Mouse (Mus musculus) embryonic facial prominence, embryonic 13.5 days (tissue): ENCODE data around the gene Crispld2. TPM values are rescaled to one million over a fixed set of nuclear protein-coding genes. Genes with fewer than 3 reads are reported as not detected.

Source experiments
- ATAC-seq: fragments of 200-750 bp; cut with Nextera tagmentation; 2 replicates; pipeline ENCODE4 v1.8.0; 2017; ENCODE audit warnings: low read depth; ENCODE audit not compliant: insufficient number of reproducible peaks, insufficient read depth, low FRiP score, low TSS enrichment
- H3K27ac ChIP-seq: fragments of 300-500 bp; sonication (generic); 2 replicates; pipeline ENCODE4 v1.5.1; 2015; ENCODE audit warnings: moderate library complexity, mild to moderate bottlenecking, inconsistent platforms
- H3K27me3 ChIP-seq: fragments of 300-500 bp; sonication (generic); 2 replicates; pipeline ENCODE4 v1.6.1; 2015; ENCODE audit warnings: mild to moderate bottlenecking, inconsistent platforms
- H3K36me3 ChIP-seq: fragments of 300-500 bp; sonication (generic); 2 replicates; pipeline ENCODE4 v1.6.1; 2015; ENCODE audit warnings: mild to moderate bottlenecking, inconsistent platforms
- H3K4me1 ChIP-seq: fragments of 300-500 bp; sonication (generic); 2 replicates; pipeline ENCODE4 v1.6.1; 2015; ENCODE audit warnings: inconsistent platforms
- H3K4me2 ChIP-seq: fragments of 300-500 bp; sonication (generic); 2 replicates; pipeline ENCODE4 v1.6.1; 2015; ENCODE audit warnings: moderate library complexity, mild to moderate bottlenecking, inconsistent platforms
- H3K4me3 ChIP-seq: fragments of 300-500 bp; sonication (generic); 2 replicates; pipeline ENCODE4 v1.5.1; 2015; ENCODE audit warnings: mild to moderate bottlenecking, inconsistent platforms
- H3K9ac ChIP-seq: fragments of 300-500 bp; sonication (generic); 2 replicates; pipeline ENCODE4 v1.6.1; 2015; ENCODE audit warnings: mild to moderate bottlenecking, inconsistent platforms
- H3K9me3 ChIP-seq: fragments of 300-500 bp; sonication (generic); 2 replicates; pipeline ENCODE4 v1.6.1; 2016; ENCODE audit warnings: inconsistent platforms
- WGBS: fragments of 180-500 bp; shearing (Covaris S2); methylation state at CpG from one replicate; pipeline ENCODE4 v1.1.7; 2015; ENCODE audit warnings: mixed read lengths; 5-methylcytosine and 5-hydroxymethylcytosine counted together
- polyA plus RNA-seq: library from polyadenylated mRNA; unstranded; fragments of >200 nt; fragmentation: Nextera tagmentation; extraction: Ambion mirVana; gene quantifications from 2 replicates; pipeline ENCODE4 v1.2.1, GENCODE M21; 2015

The Crispld2 gene
- polyA plus RNA-seq, 1 experiment from 2014 or later = 6.9 TPM

- no peaks in the 10 kb centered on the region for H3K9me3 ChIP-seq
- H3K4me1 ChIP-seq = peaks cover 28% of the 10 kb centered on the region
- peak overlapping the region; percentile 90 for H3K27ac ChIP-seq
- H3K36me3 ChIP-seq = peaks cover 6% of the 10 kb centered on the region; the same call in 1 of the 2 replicates
- peak overlapping the region; percentile 85 for H3K4me2 ChIP-seq
- ATAC-seq = no peak
- peak overlapping the region; percentile 86 for H3K9ac ChIP-seq
- WGBS = 4% methylated on average over 22 of the region's 25 CpGs
- peak overlapping the region; percentile 64 for H3K4me3 ChIP-seq
- no peaks in the 10 kb centered on the region for H3K27me3 ChIP-seq
These were observed 108.3 kb downstream of the Crispld2 start for GRCm38 (mm10) chr8:120100388-120101067.

DNA sequence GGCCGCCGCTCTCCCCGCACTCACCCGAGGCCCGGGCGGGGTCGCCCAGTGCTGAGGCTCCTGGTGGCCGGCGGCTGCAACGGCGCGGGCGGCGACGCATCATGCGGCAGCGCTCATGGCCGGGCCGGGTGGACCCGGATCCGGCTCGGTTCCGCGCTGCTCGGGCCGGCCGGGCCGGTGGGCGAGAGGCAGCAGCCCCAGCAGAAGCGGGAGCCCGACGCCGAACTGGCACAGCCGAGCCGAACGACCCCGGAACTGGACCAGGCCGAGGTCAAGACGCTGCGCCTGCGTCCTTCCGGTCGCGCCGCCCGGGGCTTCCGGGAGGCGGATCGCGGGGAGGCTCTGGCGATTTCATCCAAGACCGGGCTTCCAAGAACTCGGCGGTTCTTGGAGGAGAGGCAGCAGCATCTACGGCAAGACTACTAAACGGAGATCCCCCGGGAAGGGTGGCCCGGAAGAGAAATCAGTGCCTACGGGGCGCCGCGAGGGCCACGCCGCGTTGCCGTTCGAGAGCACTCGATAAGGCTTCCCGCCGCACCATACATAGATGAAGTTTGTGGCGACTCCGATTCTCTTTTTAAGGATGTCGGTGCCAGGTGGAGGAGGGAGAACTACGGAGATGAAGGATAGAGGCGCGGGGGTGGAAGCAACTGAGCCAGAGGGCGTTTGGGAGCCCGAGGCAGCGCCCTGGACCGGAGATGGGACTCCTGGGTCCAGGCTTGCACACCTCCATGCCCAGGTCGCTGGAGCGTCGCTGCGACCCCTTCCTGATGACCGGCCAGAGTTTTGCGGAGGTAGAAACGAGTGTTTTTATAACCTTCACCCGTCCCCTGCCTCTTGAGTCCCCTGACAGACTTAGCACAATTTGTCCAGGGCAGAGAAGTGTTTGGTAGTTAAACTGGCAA is 109.1 kb downstream of the Crispld2 start, which contains the start of gene Zdhhc7:
Gene Zdhhc7 (minus strand): TSS at position 415 of the 905 bp plus-strand sequence.
- peak within 1 kb of the TSS; percentile 86 for H3K9ac ChIP-seq
- no peaks in the 10 kb centered on the region for H3K9me3 ChIP-seq
- ATAC-seq = 0 out of 2 replicates have a peak, but pooled peaks have one; percentile 54
- H3K4me3 ChIP-seq = peak within 1 kb of the TSS; percentile 64
- H3K27me3 ChIP-seq = no peaks in the 10 kb centered on the region
- H3K4me2 ChIP-seq = peak within 1 kb of the TSS; percentile 85
- H3K4me1 ChIP-seq = peaks cover 28% of the 10 kb centered on the region
- peak within 1 kb of the TSS; percentile 90 for H3K27ac ChIP-seq
- under 1% methylated on average over 80 of the region's 88 CpGs for WGBS
- H3K36me3 ChIP-seq = peaks cover 9% of the 10 kb centered on the region; the same call in 1 of the 2 replicates

Other genes starting within 250 kb of the Crispld2 start
- 11.6 and 11.7 TPM in 2 replicates for gene Tldc1, start 214.0 kb upstream of the Crispld2 start, polyA plus RNA-seq
- gene Cotl1, start 151.9 kb upstream of the Crispld2 start, polyA plus RNA-seq = 71.3 and 90.2 TPM in 2 replicates
- gene Klhl36, start 130.2 kb upstream of the Crispld2 start, polyA plus RNA-seq = 8.4 and 11.6 TPM in 2 replicates
- 127 and 144 TPM in 2 replicates for gene Usp10, start 82.1 kb upstream of the Crispld2 start, polyA plus RNA-seq
- 7.1 TPM in 1 of 2 replicates, not detected in the other for gene Gm20388, start 81.6 kb upstream of the Crispld2 start, polyA plus RNA-seq
- gene Zdhhc7, start 109.0 kb downstream of the Crispld2 start, polyA plus RNA-seq = 31.2 and 36.0 TPM in 2 replicates
- 3.7 and 3.8 TPM in 2 replicates for gene 6430548M08Rik, start 121.7 kb downstream of the Crispld2 start, polyA plus RNA-seq
- 1.3 and 1.7 TPM in 2 replicates for gene Fam92b, start 185.0 kb downstream of the Crispld2 start, polyA plus RNA-seq
- 6.4 and 8.6 TPM in 2 replicates for gene Gse1, start 236.0 kb downstream of the Crispld2 start, polyA plus RNA-seq